Mouse (Mus musculus): ENCODE data around the gene Abhd14b. TPM values are rescaled to one million over a fixed set of nuclear protein-coding genes. Genes with fewer than 3 reads are reported as not detected.

Abhd14b gene
- polyA plus RNA-seq, 1 experiment from 2014 or later = 6.6 TPM

- H3K4me1 ChIP-seq (ENCODE audit: control insufficient read depth in 2 of 2, insufficient read depth in 2 of 2, low read length in 2 of 2) = peaks cover 29% of the 10 kb centered on the region in 2 experiments
- no peaks in the 10 kb centered on the region for H3K9me3 ChIP-seq (ENCODE audit: control insufficient read depth, low read length)
- no peak for ATAC-seq (ENCODE audit: insufficient number of reproducible peaks, insufficient read depth, low FRiP score, low read depth)
- no peak overlapping the region for H3K27ac ChIP-seq (replicated peaks in 1 of 2; ENCODE audit: control insufficient read depth in 1 of 2, insufficient read depth in 1 of 2, low read depth in 2 of 2, low read length in 2 of 2)
- H3K9ac ChIP-seq (ENCODE audit: low read length) = no peak overlapping the region
- 75% methylated on average over 5 of the region's 5 CpGs for WGBS
- no peaks in the 10 kb centered on the region for H3K27me3 ChIP-seq (ENCODE audit: control insufficient read depth, insufficient read depth, low read length)
- H3K4me3 ChIP-seq (ENCODE audit: control insufficient read depth in 1 of 2, insufficient read depth in 1 of 2, low read depth in 1 of 2, low read length in 2 of 2) = no peak overlapping the region
- no peak overlapping the region for H3K4me2 ChIP-seq (ENCODE audit: low read length)
- no peaks in the 10 kb centered on the region for H3K36me3 ChIP-seq (ENCODE audit: control insufficient read depth, insufficient read depth, low read length)
Observed at GRCm38 (mm10) chr9:106473753-106474105, 26.5 kb downstream of the Abhd14b start.

GRCm38 (mm10) chr9:106474456-106474855 is 27.2 kb downstream of the Abhd14b start:
- H3K9me3 ChIP-seq (ENCODE audit: control insufficient read depth, low read length) = no peaks in the 10 kb centered on the region
- H3K9ac ChIP-seq (ENCODE audit: low read length) = no peak overlapping the region
- H3K27ac ChIP-seq (replicated peaks in 1 of 2; ENCODE audit: control insufficient read depth in 1 of 2, insufficient read depth in 1 of 2, low read depth in 2 of 2, low read length in 2 of 2) = no peak overlapping the region
- no peak for ATAC-seq (ENCODE audit: insufficient number of reproducible peaks, insufficient read depth, low FRiP score, low read depth)
- peaks cover 29% of the 10 kb centered on the region in 2 experiments for H3K4me1 ChIP-seq (ENCODE audit: control insufficient read depth in 2 of 2, insufficient read depth in 2 of 2, low read length in 2 of 2)
- H3K27me3 ChIP-seq (ENCODE audit: control insufficient read depth, insufficient read depth, low read length) = no peaks in the 10 kb centered on the region
- no peak overlapping the region for H3K4me3 ChIP-seq (ENCODE audit: control insufficient read depth in 1 of 2, insufficient read depth in 1 of 2, low read depth in 1 of 2, low read length in 2 of 2)
- WGBS = 4% methylated on average over 6 of the region's 6 CpGs
- H3K36me3 ChIP-seq (ENCODE audit: control insufficient read depth, insufficient read depth, low read length) = no peaks in the 10 kb centered on the region
- H3K4me2 ChIP-seq (ENCODE audit: low read length) = no peak overlapping the region

GRCm38 (mm10) chr9:106475046-106475445 is 27.8 kb downstream of the Abhd14b start:
- Histone ChIP-seq H3K9ac (ENCODE audit: low read length) (no peak overlapping the region; the same call in 1 of the 2 replicates), H3K4me3 (ENCODE audit: control insufficient read depth in 1 of 2, insufficient read depth in 1 of 2, low read depth in 1 of 2, low read length in 2 of 2) (no peak overlapping the region), H3K4me1 (ENCODE audit: control insufficient read depth in 2 of 2, insufficient read depth in 2 of 2, low read length in 2 of 2) (peaks cover 29% of the 10 kb centered on the region in 2 experiments), H3K4me2 (ENCODE audit: low read length) (no peak overlapping the region), H3K27ac (replicated peaks in 1 of 2; ENCODE audit: control insufficient read depth in 1 of 2, insufficient read depth in 1 of 2, low read depth in 2 of 2, low read length in 2 of 2) (no peak overlapping the region), H3K9me3 (ENCODE audit: control insufficient read depth, low read length) (no peaks in the 10 kb centered on the region), H3K27me3 (ENCODE audit: control insufficient read depth, insufficient read depth, low read length) (no peaks in the 10 kb centered on the region), H3K36me3 (ENCODE audit: control insufficient read depth, insufficient read depth, low read length) (peaks cover under 1% of the 10 kb centered on the region; the same call in 1 of the 2 replicates)
- 64% methylated on average over 7 of the region's 7 CpGs for WGBS
- ATAC-seq (ENCODE audit: insufficient number of reproducible peaks, insufficient read depth, low FRiP score, low read depth) = no peak

GRCm38 (mm10) chr9:106475663-106476001 is 28.4 kb downstream of the Abhd14b start, which contains the start of gene Rrp9:
Rrp9 (plus strand) TSS chr9:106475963.
- Histone ChIP-seq H3K4me1 (ENCODE audit: control insufficient read depth in 2 of 2, insufficient read depth in 2 of 2, low read length in 2 of 2) (peaks cover 29% of the 10 kb centered on the region in 2 experiments), H3K36me3 (ENCODE audit: control insufficient read depth, insufficient read depth, low read length) (peaks cover 6% of the 10 kb centered on the region), H3K9me3 (ENCODE audit: control insufficient read depth, low read length) (no peaks in the 10 kb centered on the region), H3K27me3 (ENCODE audit: control insufficient read depth, insufficient read depth, low read length) (no peaks in the 10 kb centered on the region), H3K4me2 (ENCODE audit: low read length) (peak within 1 kb of the TSS; percentile 45), H3K27ac (replicated peaks in 1 of 2; ENCODE audit: control insufficient read depth in 1 of 2, insufficient read depth in 1 of 2, low read depth in 2 of 2, low read length in 2 of 2) (peak within 1 kb of the TSS; percentile 3 to 56), H3K9ac (ENCODE audit: low read length) (peak within 1 kb of the TSS; percentile 49), H3K4me3 (ENCODE audit: control insufficient read depth in 1 of 2, insufficient read depth in 1 of 2, low read depth in 1 of 2, low read length in 2 of 2) (peak within 1 kb of the TSS; percentile 1 to 13; a peak in 2 of 4 replicates)
- no peak for ATAC-seq (ENCODE audit: insufficient number of reproducible peaks, insufficient read depth, low FRiP score, low read depth)
- WGBS = 90% methylated on average over 10 of the region's 10 CpGs

GRCm38 (mm10) chr9:106476002-106476923 is 29.0 kb downstream of the Abhd14b start:
- WGBS = 27% methylated on average over 16 of the region's 16 CpGs
- H3K4me2 ChIP-seq (ENCODE audit: low read length) = peak overlapping the region; percentile 45
- peaks cover 29% of the 10 kb centered on the region in 2 experiments for H3K4me1 ChIP-seq (ENCODE audit: control insufficient read depth in 2 of 2, insufficient read depth in 2 of 2, low read length in 2 of 2)
- H3K9ac ChIP-seq (ENCODE audit: low read length) = peak overlapping the region; percentile 49
- H3K4me3 ChIP-seq (ENCODE audit: control insufficient read depth in 1 of 2, insufficient read depth in 1 of 2, low read depth in 1 of 2, low read length in 2 of 2) = peak overlapping the region; percentile 1 to 13; a peak in 2 of 4 replicates
- ATAC-seq (ENCODE audit: insufficient number of reproducible peaks, insufficient read depth, low FRiP score, low read depth) = peak; percentile 31
- peaks cover 12% of the 10 kb centered on the region for H3K36me3 ChIP-seq (ENCODE audit: control insufficient read depth, insufficient read depth, low read length)
- peak overlapping the region; percentile 3 to 56 for H3K27ac ChIP-seq (replicated peaks in 1 of 2; ENCODE audit: control insufficient read depth in 1 of 2, insufficient read depth in 1 of 2, low read depth in 2 of 2, low read length in 2 of 2)
- H3K27me3 ChIP-seq (ENCODE audit: control insufficient read depth, insufficient read depth, low read length) = no peaks in the 10 kb centered on the region
- no peaks in the 10 kb centered on the region for H3K9me3 ChIP-seq (ENCODE audit: control insufficient read depth, low read length)

- Histone ChIP-seq H3K4me3 (ENCODE audit: control insufficient read depth in 1 of 2, insufficient read depth in 1 of 2, low read depth in 1 of 2, low read length in 2 of 2) (peak within 1 kb of the TSS; percentile 47 to 65), H3K27me3 (ENCODE audit: control insufficient read depth, insufficient read depth, low read length) (no peaks in the 10 kb centered on the region), H3K4me1 (ENCODE audit: control insufficient read depth in 2 of 2, insufficient read depth in 2 of 2, low read length in 2 of 2) (peaks cover 23 to 25% of the 10 kb centered on the region in 2 experiments), H3K9ac (ENCODE audit: low read length) (peak within 1 kb of the TSS; percentile 70), H3K4me2 (ENCODE audit: low read length) (peak within 1 kb of the TSS; percentile 85), H3K27ac (replicated peaks in 1 of 2; ENCODE audit: control insufficient read depth in 1 of 2, insufficient read depth in 1 of 2, low read depth in 2 of 2, low read length in 2 of 2) (peak within 1 kb of the TSS; percentile 3 to 56), H3K9me3 (ENCODE audit: control insufficient read depth, low read length) (no peaks in the 10 kb centered on the region), H3K36me3 (ENCODE audit: control insufficient read depth, insufficient read depth, low read length) (peaks cover 20% of the 10 kb centered on the region)
- WGBS = under 1% methylated on average over 41 of the region's 41 CpGs
- peak; percentile 95 for ATAC-seq (ENCODE audit: insufficient number of reproducible peaks, insufficient read depth, low FRiP score, low read depth)
Observed at GRCm38 (mm10) chr9:106476924-106477484, 29.7 kb downstream of the Abhd14b start, which contains the start of gene Parp3. Parp3 (minus strand) TSS chr9:106476949.

- Histone ChIP-seq H3K4me2 (ENCODE audit: low read length) (peak overlapping the region; percentile 85), H3K27ac (replicated peaks in 1 of 2; ENCODE audit: control insufficient read depth in 1 of 2, insufficient read depth in 1 of 2, low read depth in 2 of 2, low read length in 2 of 2) (no peak overlapping the region), H3K27me3 (ENCODE audit: control insufficient read depth, insufficient read depth, low read length) (no peaks in the 10 kb centered on the region), H3K9ac (ENCODE audit: low read length) (peak overlapping the region; percentile 70), H3K9me3 (ENCODE audit: control insufficient read depth, low read length) (no peaks in the 10 kb centered on the region), H3K4me3 (ENCODE audit: control insufficient read depth in 1 of 2, insufficient read depth in 1 of 2, low read depth in 1 of 2, low read length in 2 of 2) (peak overlapping the region; percentile 47 to 65), H3K36me3 (ENCODE audit: control insufficient read depth, insufficient read depth, low read length) (peaks cover 26% of the 10 kb centered on the region), H3K4me1 (ENCODE audit: control insufficient read depth in 2 of 2, insufficient read depth in 2 of 2, low read length in 2 of 2) (peaks cover 18 to 24% of the 10 kb centered on the region in 2 experiments)
- no peak for ATAC-seq (ENCODE audit: insufficient number of reproducible peaks, insufficient read depth, low FRiP score, low read depth)
- 3% methylated on average over 16 of the region's 16 CpGs for WGBS
Observed at GRCm38 (mm10) chr9:106477649-106478048, 30.4 kb downstream of the Abhd14b start.

Measured in heart, embryonic 14.5 days (tissue).